Mouse (Mus musculus): Measurements from ENCODE around the gene Vsx1.

The Vsx1 gene

DNA sequence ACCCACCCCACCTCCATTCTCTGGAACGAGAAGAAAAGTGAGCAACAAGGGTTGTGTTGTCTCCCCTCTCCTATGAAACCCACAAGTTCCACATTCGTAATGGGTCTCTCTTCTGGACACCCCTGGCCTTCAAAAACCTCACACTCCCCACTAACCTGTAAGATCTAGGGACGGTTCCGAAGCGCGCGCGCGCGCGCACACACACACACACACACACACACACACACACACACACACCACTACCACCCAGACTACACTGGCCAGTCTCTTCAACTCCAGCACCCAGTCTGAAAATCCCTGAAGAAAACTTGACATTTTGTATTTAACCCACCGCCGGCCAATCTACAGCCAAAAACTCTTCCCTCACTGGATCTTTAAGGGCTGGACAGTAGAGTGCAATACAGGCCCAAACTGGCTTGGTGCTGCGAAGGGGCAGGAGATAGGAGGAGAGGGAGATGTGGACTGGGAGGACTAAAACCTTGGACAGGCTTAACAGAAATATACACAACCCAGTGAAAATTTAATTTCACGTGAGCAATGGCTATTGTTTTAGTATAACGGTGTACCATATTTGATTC is at the start of gene Vsx1:
Gene Vsx1 (minus strand): TSS at position 138 of the 578 bp plus-strand sequence.
- in situ Hi-C loops (cut with MboI, MseI) = loop anchor here (25.0 kb wide), 1 partner anchor 1327 kb away; no protein-coding TSS in a partner anchor

DNA sequence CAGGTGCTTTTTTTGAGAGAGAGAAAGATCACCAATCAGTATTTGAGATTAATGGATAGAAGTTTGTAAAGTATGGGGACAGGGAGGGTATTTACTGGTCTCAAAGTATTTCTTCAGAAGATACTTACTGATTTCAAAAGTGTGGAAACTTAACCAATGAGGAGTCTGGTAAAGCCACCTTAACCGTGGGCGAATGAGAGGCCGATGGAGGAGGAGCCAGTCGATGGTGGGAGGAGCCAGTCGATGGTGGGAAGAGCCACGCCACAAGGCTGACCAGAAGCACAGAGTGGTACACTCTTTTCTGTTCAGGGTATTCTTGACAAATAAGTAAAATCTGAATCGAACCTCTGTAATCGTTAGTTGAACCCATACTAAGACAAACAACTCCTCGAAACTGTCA is 48.7 kb upstream of the Vsx1 start:
- in situ Hi-C loops (cut with MboI, MseI) = no loop called here

DNA sequence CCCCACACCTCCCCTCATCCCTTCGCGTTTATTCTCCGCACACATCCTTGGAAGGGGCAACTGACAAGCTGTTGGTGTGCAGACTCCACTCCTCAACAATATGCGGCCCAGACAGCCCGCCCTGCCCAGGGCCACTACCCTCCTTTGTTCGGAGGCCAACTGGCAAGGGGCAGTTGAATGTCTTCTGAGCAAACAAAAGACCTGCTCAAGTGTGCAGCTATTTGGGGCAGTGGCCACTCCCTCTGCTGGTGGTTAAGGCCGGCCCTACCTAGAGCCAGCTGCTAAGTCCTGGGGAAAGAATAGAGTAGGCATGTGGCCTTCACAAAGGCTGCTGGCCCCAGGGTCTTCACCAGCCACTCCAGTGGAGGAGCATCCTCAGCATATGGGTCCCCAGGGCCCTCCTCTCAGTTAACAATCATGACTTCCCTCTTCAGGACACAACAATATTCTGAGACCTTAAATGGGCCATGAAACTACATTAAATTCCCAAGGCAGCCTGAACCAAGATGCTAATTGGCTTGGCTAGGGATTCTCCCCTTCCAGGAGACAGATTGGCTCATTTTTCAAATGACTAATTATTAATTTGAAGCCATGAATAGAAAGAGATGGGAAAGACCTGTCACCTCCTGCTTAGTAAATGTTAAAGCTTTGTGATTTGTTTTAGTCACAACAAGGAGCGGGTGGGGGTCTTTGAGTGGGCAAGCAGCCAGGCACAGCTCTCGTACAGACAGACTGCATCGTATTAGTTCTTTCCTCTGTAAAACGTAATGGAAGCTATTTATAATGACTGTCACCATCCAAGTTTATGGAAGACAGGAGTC is 46.8 kb upstream of the Vsx1 start:
- in situ Hi-C loops (cut with MboI, MseI) = no loop called here

DNA sequence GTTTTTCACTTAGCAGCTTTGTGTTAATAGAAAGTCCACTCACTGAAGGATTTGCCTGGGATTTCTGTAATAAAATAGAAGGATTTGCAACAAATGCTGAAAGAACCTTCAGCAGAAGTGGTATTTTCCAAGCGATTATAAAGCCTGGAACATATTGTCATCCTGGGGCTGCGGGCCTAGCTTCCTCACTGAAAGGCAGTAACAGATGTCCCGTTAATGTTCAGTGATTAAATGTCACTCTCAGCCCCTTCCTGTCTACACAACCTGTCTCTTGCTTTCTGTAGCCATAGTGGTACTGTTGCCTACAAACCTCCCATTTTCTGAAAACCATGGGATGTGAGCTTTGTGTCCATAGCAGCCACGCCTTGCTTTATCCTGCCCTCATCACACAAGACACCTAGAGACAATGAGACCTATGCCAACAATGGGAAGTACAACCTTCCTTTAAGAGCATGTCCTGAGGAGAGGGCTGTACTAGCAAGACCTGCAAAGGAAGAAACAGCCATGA is 23.1 kb upstream of the Vsx1 start:
- in situ Hi-C loops (cut with MboI, MseI) = loop anchor here in 1 of 2 experiments (10.0 kb wide), 1 partner anchor 837 kb away; no protein-coding TSS in a partner anchor

DNA sequence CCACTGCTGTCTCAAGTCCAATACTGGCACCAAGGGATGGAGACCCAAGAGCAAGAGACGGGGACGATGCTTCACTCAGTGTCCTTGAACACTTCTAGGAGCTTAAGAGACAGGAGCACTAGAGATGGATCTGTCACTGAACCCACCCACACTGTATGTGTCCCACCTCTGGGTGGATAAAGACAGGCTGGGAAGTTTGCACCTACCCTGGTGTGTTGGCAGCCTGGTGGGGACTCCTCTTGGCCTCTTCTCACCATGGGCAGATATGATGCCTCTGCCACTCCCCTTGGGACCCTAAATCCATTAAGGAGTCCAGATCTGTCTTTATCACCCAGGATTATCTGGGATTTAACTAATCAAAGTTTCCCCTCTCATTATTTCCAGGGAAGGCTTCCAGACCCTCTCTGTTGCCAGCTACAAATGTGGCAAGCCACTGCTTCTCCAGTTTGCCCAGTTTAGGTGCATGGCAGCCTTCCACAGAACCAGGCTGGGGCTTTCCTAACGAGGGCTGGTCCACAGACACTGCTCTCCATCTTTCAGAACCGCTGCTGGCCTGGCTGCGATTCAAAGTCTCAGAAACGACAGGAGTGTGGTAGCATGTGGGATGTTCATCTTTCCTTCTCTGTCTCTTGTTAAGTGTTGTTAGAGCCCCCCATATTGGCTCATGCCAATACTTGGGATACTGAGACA is 2.5 kb upstream of the Vsx1 start:
- in situ Hi-C loops (cut with MboI, MseI) = loop anchor here (25.0 kb wide), 1 partner anchor 1329 kb away; no protein-coding TSS in a partner anchor

DNA sequence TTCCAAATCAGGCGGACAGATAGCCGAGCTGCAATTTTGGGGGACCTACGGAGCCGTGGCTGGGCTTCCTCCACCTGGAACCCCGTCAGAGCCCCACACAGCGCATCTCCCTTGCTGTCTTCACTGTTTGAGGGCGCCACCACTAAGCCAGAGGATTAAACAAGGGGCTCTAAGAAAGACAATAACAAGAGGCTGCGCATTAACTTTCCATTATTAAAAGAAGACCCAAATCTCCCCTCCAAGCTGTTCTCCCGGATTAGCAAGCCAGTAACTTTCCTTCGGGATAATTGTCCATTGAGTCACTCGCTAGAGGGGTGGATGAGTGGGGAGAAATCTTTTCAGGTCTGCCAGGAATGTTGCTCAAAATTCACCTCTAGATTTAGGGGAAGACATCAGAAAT is 1.1 kb upstream of the Vsx1 start:
- in situ Hi-C loops (cut with MboI, MseI) = loop anchor here (25.0 kb wide), 1 partner anchor 1328 kb away; no protein-coding TSS in a partner anchor

DNA sequence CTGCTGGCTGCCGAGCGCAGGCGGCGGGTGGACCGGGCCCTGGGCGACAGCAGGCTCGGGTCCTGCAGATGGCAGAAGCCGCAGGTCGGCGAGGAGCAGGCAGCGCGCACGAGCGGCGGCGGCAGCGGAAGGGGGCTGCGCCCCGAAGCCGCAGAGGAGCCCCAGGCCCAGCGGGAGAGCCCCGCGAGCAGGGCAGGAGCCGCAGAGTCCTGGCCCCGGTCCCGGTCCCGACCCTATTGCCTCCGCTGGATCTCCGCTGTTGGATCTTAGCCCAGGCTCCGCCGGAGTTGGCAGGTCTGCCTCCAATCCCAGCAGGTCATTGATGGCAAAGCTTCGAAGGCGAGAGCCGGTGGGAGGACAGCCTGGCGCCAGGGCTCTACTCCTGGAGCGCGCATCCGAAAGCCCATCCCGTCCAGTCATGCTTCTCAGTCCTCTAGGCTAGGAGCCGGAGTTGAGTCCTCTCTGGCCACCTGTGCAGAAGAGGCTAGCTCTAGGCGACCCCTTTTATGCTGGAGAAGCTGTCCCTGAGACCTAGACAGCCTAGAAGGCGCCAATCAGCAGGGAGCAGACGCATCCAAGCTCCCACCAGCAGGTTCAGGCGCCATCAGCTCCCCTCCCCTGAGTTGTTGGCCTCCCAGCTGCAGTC is 496 bp downstream of the Vsx1 start:
- in situ Hi-C loops (cut with MboI, MseI) = loop anchor here (25.0 kb wide), 1 partner anchor 1326 kb away; no protein-coding TSS in a partner anchor

DNA sequence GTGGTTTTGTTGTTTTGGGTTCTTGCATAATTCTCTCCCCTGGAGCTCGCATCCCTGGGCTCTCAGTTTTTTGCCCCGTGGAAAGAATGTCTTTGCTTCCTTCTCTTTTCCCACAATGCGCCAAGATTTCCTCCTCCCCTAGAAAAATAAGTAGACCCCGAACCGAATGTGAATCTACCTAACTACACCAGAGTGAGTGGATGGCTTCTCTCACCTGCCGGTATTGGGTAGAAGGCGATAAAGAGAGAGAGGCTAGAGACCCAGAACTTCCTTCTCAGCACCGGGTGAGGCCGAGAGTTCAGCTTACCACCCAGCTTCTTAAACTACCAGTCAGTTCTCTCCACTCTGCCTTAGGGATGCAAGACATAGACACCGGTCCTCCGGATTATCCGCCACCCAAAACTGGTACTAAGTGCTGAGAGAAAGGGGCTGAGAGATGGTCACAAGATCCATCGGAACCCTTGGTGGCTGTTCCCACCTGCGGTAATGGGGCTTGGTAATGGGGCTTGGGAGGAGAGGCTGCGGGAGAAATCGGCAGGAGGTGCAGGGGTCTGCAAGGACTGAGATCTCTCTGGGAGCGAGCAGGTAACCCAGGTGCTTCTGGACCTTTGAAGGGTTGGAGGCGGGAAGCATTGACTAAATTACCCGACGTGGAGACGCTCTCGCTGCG is 1.2 kb downstream of the Vsx1 start:
- in situ Hi-C loops (cut with MboI, MseI) = loop anchor here (25.0 kb wide), 1 partner anchor 1326 kb away; no protein-coding TSS in a partner anchor

DNA sequence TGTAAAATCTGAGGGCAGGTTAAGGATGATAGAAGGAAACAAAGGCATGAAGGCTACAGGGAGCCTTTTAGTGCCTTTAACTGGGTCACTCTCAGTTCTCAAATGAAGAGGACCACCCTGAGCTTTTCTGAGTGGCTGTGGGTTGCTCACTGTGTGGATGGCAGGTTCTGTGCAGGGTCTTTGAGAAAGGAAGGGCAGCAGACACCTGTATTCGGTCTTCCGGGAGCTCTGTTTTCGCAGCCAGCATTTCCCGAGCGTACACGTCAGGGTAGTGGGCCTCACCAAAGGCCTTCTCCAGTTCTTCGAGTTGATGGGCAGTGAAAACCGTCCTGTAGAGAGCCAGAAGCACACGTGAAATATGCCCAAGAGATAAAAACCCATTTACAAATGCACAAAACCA is 3.8 kb downstream of the Vsx1 start:
- in situ Hi-C loops (cut with MboI, MseI) = loop anchor here (25.0 kb wide), 1 partner anchor 1323 kb away; no protein-coding TSS in a partner anchor

DNA sequence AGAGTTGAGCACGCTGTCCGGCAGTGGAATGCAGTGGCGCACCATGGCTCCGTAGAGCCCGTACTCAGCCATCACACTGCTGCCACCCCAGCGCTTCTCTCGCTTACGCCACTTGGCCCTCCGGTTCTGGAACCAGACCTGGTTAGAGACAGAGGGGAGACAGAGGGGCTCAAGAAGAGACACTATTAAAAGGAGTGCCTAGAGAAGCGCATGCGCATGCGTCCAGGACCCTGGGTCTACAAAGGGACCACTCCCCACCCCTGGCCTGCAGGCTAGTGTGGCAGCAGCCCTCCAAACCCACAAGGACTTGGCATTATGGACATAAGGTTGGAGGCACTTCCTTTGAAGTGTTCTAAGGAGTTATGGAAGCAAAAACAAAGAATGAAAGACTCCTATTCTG is 4.7 kb downstream of the Vsx1 start:
- in situ Hi-C loops (cut with MboI, MseI) = loop anchor here (25.0 kb wide), 1 partner anchor 1322 kb away; no protein-coding TSS in a partner anchor

DNA sequence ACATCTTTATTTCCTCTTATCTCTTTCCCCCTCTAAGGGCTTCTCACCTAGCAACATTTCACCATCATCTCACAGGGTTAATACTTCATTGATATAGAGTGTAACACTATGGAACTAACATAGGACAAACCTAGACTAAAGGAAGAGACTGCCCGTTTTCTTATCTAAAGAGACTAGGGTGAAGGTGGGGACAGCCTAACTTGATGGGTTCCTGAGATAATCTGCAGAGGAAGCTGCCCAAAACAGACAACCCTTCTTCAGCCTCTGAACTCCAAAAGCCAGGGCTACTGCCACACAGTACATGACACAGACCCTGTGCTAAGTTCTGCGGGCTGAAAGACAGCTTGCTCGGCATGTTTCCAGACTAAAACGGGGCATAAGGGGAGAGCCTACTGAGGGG is 7.6 kb downstream of the Vsx1 start:
- in situ Hi-C loops (cut with MboI, MseI) = loop anchor here (25.0 kb wide), 1 partner anchor 1319 kb away; no protein-coding TSS in a partner anchor

DNA sequence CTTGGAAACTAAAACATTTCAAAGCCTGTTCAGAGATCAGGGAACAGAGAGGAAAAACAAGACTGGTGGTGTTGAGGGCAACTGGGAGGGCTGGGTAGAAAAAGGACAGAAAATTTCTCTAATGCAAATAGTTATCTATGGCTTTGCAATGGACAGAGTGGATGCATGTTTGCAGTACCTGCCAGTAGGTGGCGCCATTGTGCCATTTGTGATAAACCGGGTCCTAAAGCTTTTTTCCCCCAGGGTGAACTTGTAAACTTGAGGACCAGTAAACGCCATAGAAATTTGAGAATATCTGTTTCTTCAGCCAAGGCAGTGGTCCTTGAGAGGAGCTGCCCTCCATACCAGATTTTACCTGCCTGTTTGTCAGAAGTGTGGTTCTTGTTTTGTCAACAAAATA is 10.8 kb downstream of the Vsx1 start:
- in situ Hi-C loops (cut with MboI, MseI) = loop anchor here (5.0 to 25.0 kb wide), 3 partner anchors 69 to 1316 kb away; partner anchors contain the start of gene Entpd6 (in 1 of the 2)

DNA sequence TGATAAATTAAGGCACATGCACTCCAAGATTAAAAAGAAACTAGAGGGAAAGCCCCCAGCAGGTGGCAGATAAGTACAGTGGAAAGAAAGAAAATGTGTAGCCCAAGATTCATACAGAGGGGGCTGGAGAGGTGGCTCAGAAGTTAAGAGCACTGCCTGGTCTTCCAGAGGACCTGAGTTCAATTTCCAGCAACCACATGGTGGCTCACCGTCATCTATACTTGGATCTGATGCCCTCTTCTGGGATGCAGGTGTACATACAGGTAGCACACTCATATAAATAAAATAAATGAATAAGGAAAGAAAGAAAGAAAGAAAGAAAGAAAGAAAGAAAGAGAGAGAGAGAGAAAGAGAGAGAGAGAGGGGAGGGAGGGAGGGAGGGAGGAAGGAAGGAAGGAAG is 13.6 kb downstream of the Vsx1 start:
- in situ Hi-C loops (cut with MboI, MseI) = loop anchor here (5.0 to 25.0 kb wide), 3 partner anchors 72 to 1313 kb away; partner anchors contain the start of gene Entpd6 (in 1 of the 2)

DNA sequence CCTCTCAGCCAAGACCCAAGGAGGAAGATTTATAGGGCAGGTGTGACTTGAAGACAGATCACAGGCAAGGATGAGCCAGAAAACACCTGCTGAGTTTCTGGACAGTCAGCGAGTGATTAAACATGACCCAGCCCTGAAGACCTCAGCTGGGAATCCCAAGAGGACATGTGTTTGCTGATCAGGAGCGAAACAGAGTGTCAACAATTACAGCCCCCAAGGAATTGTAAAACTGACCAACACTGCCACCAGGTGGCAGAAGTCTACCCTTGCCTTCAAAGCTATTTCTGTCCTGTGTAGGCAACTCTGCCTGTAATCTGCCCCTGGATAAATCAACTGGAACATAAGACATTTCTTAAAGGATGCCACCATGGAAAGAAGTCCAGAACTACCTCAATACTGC is 14.3 kb downstream of the Vsx1 start:
- in situ Hi-C loops (cut with MboI, MseI) = loop anchor here (5.0 to 25.0 kb wide), 5 partner anchors 63 to 1313 kb away; partner anchors contain the start of gene Entpd6 (in 2 of the 2)

DNA sequence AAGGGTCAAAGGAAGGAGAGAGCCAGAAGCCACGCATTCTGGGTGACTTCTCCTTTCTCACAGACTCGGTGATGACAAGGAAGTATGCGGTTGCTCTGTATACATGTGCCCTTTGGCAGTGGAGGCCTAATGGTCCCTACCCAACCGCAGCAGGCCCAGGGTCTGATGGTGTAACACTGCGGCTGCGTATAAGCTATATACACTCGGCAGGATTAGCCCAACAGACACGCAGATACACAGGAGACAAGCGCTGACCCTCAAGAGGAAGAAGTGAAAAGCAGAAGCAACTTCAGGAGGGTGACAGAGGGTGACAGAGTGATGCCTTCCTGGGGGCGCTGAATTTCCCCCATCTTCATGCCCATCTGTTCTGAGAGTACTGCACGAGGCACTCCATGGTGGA is 15.2 kb downstream of the Vsx1 start:
- in situ Hi-C loops (cut with MboI, MseI) = loop anchor here (5.0 to 10.0 kb wide), 4 partner anchors 62 to 331 kb away; partner anchors contain the start of gene Entpd6 (in 1 of the 2)

DNA sequence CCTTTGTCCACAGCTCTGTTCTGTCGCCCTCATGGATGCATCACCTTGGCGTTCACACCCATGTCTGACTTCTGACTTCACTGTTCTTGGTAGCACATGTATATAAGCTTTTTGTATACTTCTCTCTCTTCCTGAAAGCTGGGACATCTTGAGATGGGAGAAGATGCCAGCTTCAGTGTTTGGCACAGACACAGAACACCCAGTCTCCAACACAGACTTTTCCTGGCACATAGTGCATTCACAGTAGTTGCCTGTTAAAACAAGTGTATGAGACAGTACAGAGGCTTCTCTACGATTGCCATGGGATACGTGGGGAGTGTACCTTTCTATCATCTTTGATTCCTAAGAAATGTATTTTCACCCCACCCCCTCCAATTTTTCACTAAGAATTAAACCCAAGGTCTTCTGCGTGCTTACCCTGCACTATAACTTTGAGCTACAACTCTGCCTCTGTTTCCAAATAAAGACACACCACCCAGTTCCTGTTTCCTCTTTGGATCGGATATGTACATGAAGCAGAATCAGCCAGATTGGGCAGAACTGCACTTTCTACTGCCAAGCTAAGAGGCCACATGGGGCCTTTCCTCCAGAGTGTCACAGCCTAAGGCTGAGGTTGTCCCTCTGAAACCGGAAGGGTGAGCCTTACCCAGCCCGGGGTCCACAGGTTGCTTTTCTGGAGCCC is 17.4 kb downstream of the Vsx1 start:
- in situ Hi-C loops (cut with MboI, MseI) = loop anchor here (5.0 to 10.0 kb wide), 4 partner anchors 59 to 333 kb away; partner anchors contain the start of gene Entpd6 (in 1 of the 2)

DNA sequence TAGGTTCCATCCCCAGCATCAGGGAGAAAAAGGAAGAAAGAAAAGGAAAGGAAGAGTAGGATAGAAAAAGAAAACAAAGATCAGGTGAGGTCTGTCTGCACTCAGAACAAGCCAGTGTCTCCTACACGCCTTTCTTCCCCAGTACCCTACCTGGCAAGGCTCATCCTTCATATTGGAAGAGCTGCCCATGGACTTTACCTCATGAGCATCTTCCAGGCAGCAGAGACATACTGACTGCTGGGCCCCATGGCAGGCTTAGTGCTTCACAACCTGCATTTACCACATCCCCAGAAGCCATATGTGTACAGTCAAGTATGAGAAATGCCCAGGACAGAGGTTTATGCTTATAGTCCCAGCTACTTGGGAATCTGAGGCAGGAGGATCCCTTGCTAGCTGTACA is 18.2 kb downstream of the Vsx1 start:
- in situ Hi-C loops (cut with MboI, MseI) = loop anchor here (5.0 to 10.0 kb wide), 4 partner anchors 59 to 334 kb away; partner anchors contain the start of gene Entpd6 (in 1 of the 2)

DNA sequence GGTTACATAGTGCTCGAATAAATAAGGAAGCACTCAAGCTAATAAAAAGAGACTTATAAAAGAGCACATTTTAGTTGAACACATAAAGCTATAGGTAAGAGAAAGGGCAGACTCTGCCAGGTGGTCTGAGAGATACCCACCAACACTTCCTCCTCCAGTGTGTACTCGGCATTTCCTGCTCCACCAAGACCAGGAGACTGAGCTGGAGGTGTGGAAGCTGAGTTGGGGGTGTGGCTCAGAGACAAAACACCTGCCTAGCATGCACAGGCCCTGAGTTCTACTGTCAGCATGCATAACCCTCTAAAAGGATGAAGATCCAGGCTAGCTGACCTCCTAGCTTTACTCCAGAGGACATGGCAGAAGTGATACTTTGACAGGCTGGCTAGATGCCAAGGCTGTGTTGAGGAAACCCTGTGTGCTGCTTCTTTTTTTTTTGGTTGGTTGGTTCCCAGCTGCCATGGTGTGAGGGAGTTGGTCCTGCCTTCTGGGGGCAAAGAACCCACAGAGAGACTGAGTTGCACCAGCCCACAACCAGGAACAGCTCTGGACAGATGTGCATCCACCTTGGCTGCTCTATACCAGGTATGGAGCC is 19.6 kb downstream of the Vsx1 start:
- in situ Hi-C loops (cut with MboI, MseI) = loop anchor here (5.0 to 10.0 kb wide), 4 partner anchors 57 to 335 kb away; partner anchors contain the start of gene Entpd6 (in 1 of the 2)

DNA sequence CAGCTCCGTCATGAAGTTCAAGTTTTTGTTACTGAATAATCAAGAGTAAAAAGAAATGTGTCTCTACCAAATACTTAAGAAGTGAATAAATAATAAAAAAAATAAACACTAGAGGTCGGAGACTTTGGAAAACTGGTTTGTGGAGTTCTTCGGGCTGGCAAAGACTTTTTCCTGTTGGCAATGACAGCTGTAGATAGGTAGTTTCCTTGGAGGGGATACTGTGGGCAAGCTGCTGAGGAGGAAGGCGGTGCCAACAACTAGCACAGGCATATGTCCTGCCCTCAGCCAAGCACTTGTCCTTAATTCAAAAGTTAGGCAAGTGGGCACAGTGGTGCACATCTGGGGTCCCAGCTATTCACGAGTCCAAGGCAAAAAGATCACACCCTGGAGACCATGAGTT is 20.2 kb downstream of the Vsx1 start:
- in situ Hi-C loops (cut with MboI, MseI) = no loop called here

Data from T-helper 17 cell (primary cell).